Mouse (Mus musculus): ENCODE measurements around the gene Npy4r.

- TF ChIP-seq CTCF (IDR thresholded peaks at IDR 0.05; ENCODE audit: insufficient read depth, low read length), result no peak
- no peak for TF ChIP-seq POLR2A (IDR thresholded peaks at IDR 0.05; ENCODE audit: borderline replicate concordance, extremely low read depth, low read depth, low read length)
Observed at GRCm38 (mm10) chr14:34200738-34201230, 48.5 kb upstream of the Npy4r start.
